Mouse (Mus musculus): ENCODE measurements around the gene Abracl.

Abracl gene

DNA sequence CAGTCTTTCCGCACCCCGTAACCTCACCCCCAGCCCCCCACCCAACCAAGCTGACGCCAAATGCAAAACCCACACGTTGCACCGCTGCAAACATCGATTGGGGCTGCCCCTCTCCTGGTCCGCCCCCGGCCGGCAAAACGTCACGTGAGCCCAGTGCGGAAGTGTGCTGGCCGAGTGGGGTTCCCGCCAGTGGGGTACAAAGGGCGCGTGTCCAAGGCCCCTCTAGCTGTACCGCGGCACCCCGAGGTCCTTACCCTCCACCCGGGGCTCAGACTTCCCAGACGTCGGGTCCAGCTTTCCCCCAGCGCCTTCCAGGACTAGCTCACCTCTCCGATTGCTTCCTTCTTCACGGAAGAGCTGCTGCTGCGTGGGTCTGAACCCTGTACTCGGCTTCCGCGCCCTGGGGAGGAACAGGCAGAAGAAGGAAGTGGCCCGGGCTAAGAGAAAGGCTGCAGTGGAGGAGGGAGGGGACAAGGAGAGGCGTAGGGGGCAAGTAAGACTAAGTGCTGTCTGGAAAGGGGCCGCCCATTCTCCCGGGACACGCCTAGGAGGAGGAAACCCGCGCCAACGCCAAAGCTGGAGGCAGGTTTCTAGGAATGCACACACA lies at the start of gene Abracl:
Gene Abracl (minus strand): TSS at position 548 of the 607 bp plus-strand sequence.
- DNase-seq (ENCODE audit: low read depth, low spot score) = peak; percentile 80

DNA sequence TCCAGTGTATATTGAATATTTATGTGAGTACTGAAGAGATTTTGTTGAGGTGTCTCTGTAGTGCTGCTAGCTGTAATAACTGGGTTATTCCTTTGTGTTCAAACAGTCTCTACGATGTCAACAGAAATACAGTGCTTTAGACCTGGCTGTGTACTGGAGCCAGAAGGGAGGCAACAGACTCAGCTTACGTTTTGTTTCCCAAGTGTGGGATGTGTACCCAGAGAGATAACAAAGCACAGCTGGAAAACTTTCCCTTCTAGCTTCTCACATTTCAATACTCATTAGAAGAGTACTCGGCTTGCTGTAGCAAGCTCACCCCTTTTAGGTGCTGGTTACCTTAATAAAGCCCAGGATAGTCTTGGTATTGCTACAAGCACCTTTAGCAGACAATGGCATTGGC lies 49.8 kb upstream of the Abracl start:
- DNase-seq (ENCODE audit: low read depth, low spot score) = no peak

DNA sequence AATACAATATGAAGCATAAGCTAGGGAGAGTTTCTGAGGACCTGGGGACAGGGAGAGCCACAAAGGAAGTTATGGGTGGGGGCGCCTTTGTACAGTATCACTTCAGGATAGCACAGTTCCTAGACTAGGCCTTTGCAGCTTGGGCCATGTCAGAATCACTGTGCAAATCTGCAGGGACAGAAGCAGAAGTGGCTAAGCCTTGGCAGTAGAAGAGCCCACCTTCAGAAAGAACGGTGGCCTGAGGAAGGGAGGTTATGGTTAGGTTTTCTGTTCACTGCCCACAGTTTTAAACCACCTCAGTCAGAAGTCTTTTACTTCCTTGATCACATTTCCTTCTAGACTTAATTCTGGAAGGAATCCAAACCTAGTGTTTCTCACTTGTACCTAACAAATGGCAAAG lies 47.5 kb upstream of the Abracl start:
- no peak for DNase-seq (ENCODE audit: low read depth, low spot score)

DNA sequence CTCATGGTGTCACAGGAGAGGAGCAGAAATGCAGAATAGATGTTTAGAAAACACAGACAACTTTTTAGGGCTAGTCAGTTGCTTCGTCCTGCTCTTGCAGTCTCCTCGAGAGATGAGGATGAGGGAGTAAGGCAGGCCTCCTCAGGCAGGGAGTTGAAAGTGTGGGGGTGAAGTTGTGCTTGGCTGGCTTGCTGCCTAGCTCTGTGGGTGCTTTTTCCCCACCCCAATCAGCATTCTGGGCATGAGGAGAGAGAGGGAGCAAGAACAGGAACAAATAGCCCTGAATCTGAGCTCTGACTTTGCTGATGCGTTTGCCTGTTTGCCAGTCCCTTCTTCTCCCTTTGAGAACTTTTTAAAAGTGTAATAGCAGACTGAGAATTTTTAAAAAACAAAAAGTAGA lies 47.1 kb upstream of the Abracl start:
- peak; percentile 85 for DNase-seq (ENCODE audit: low read depth, low spot score)

DNA sequence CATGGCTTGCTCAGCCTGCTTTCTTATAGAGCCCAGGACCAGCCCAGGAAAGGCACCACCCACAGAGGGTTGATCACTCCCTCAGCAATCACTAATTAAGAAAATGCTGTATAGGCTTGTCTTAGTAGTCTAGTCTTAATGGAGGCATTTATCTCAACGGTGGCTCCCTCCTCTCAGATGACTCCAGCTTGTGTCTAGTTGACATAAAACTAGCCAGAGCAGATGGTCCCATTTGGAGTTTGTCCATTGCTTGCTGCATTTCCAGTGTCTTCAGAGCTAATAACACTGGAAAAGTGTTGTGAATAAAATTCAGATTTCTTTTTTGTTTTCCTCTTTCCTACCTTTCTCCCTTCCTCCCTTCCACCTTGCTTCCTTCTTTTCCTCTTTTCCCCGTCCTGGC lies 46.5 kb upstream of the Abracl start:
- DNase-seq (ENCODE audit: low read depth, low spot score) = peak; percentile 83

DNA sequence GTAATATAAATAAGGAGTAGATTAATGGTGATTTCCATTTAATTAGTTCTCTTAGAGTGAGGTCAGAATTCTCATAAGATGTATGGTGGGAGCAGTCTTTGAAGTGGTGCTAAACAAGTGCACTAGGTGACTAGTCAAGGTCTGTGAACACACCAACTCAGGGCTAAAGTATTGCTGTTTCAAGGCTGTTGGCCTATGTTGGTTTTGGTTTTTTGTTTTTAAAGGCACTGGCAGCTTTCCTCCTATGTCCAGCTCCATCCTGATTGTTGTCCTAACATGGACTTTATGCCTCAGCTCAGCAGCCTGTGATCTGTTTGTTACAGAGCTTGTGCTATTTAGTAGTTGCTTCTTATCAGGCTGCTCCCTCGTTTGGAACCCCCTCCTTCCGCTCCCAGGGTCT lies 45.8 kb upstream of the Abracl start:
- DNase-seq (ENCODE audit: low read depth, low spot score) = no peak

DNA sequence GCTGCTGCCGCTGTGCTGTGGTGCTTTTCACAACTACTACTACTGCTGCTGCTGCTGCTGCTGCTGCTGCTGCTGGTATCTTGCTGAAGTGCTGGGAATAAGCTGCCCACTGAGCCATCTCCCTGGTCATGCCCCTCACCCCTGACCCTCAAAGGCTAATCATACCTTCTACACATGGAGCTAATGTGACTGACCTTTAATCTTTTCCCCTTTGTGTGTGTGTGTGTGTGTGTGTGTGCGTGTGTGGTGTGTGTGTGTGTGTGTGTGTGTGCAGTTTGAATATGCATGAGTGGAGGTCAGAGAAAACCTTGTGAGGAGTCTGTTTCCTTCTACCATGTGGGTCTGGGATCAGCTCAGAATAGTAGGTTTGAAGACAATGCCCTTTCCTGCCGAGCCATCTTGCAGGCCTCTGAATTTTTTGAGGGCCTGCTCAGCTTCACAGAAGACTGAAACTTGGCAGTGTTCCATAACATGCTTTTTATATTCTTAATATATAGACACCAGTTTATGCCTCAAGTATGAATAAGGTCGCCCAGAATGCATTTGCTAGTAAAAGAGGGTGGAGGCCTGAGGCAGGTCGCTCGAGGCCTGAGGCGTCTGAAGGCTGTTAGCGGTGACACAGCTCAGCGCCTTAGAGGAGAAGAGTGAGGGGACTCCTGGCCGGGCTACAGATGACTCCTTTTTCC lies 44.8 kb upstream of the Abracl start:
- DNase-seq (ENCODE audit: low read depth, low spot score) = no peak

DNA sequence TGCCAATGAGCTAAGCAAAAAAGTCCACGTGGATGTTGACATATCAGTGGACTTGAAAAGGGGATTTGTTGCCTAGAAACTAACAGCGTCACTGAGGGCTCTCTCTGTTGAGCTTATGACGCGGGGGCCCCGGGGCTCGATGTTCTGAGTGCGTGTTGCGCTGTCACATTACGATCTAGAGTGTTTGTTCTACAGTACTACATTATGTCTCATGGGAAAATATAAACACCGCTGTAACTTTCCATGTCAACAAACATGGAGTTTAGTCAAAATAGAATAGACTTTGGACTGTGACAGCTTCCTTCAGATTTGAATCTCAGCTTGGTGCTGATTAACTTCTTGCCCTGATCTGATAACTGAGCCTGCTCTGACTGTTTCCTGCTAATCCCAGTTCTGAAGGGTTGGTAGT lies 42.9 kb upstream of the Abracl start:
- no peak for DNase-seq (ENCODE audit: low read depth, low spot score)

DNA sequence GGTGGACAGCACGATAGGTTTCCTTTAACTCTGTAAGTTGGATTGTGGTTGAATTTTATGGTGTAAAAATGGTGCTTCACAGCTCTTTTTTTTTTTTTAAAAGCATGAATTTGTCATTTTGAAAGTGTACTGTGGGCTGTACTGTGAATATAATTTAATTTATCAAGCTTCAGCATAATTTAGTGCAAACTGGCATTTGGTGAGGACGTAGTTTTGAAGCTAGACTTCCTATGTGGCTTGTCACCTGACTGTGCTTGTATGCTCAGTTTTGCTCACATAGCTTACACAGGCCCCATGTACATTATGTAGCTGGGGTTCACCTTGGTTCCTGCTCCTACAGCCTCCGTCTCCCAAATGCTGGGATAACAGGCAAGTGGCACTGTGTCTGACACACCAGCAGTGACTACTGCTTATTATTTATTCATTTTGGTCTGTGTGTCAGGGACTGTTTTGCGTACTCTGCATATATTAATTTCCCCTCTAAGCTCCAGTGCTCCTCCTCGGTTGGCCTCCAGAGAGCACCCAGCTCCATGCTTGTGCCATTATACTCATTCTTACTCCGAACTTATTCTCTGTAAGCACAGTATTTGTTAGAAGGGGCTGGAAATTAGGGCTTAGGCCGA lies 41.6 kb upstream of the Abracl start:
- no peak for DNase-seq (ENCODE audit: low read depth, low spot score)

DNA sequence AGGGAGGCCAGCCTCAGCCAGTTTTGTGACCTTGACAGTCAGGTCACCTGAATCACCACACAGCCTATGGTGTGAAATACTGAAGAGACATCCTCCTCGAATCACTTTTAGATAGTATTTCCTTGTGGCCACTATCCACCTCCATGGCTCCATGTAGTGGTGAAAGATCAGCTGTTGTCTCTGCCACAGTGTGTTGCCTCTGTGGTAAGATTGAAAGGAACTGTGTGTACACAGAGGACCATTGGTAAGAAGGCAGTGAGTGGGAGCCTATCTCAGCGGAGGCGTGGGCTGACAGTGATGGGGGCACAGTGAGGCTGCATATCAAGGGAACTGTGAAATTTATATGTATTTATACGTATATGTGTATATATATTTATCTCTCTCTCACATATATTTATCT lies 38.4 kb upstream of the Abracl start:
- DNase-seq (ENCODE audit: low read depth, low spot score) = no peak

DNA sequence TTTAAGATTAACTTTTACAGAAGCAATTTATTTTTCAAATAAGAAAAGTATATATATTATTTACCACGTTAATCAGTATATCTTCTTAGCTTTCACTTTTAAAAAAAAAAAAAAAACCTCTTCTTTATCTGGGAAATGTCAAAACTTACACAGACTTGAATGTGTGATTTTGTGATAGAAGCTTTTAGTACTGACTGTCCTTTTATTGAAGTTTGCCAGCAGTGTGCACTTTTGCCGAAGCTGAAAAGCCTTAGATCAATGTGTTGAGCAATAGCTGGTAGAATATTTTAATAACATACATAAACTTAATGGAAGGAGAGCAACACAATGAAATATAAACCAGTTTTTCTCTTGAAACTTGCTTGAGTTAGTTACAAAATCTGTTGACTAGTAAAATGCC lies 37.7 kb upstream of the Abracl start:
- DNase-seq (ENCODE audit: low read depth, low spot score) = no peak

DNA sequence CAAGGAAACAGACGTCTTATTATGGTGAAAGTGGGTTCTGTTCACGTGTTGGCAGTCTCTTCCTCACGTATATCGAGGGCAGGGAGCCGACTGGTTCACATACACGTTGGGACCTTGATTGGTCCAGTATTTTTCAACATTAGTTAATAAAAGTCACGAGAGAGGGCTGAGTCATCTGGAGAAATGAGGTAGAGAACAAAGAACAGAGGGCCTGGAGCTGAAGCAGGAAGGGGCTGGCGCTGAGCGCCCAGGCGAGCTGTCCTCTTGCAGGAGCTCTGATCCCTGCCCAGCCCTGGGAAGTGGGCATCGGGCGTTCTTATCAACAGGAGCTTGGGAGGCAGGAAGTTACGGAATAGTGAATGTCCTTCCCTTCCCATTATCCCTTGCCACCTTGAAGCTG lies 36.7 kb upstream of the Abracl start:
- DNase-seq (ENCODE audit: low read depth, low spot score) = no peak

DNA sequence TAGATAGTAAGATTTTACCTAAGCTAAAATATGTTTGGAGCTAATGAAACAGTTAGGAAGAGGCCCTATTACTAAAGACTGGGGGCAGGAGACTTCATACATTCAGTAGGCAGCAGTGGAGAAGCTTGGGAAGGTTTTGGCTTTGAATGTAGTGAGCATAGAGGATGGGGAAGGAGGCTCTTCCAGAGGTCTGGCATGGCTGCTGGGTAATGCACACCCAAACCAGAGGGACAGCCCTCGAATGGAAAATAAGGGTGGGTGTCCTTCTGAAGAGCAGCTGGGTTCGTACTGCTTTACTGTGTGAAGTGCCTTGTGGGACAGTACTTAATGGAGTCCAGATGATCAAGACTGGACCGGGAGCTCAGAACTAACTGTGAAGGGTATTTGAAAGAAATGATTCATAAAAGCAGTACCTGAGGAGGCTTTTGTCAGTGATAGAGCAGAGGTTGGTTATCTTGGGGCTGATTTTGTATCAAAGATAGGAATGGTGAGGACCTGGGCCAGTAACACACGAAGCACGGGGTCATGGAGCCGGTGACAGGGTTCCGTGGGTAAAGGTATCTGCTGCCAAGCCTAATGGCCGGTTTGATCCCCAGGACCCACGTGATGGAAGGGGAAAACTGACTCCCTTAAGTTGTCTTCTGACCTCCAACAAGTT lies 35.7 kb upstream of the Abracl start:
- DNase-seq (ENCODE audit: low read depth, low spot score) = no peak

DNA sequence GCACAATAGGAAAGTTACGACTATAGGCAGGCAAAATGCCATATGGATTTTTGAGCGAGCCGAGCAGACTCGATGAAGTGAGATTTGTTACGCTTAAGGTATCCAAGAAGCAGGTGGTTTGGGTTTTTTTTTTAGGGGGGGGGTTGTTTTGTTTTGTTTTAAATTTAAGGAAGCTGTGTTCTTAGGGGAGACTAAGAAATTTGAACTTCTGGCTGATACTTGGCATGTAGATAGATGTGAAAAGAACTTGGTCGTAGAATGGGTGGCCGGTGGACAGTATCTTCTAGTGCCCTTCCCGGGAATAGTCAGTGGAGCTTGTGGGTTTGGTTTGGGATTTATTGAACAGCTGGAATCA lies 33.3 kb upstream of the Abracl start:
- no peak for DNase-seq (ENCODE audit: low read depth, low spot score)

DNA sequence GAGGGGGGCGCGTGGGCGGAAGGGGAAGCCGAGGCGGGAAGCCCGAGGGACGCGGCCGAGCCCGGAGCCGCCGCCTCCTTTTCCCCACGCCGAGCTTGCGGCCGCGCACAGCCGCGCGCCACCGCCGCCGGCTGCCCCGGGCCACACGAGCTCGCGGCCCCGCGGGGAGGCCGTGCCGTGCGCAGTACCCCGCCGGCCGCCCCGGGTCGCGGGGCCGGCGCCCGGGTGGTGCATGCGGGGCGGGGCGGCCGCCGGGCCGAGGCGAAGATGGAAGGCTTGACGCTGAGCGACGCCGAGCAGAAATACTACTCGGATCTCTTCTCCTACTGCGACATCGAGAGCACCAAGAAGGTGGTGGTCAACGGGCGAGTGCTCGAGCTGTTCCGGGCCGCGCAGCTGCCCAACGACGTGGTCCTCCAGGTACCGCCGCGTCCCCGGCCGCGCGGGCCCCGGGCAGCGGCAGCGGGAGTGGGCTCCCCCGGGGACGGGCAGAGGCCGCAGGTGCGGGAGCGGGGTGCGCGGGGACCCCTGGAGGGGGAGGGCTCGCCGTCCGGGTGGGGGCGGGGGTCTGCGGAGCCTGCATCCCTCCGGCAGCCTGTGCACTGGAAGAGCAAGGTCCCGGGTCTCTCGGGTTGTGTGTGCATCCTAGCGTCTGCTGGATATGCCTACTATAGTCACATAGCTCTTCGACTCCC lies 32.8 kb upstream of the Abracl start, which contains the start of gene Reps1:
Gene Reps1 (plus strand): TSS at position 166 of the 695 bp plus-strand sequence.
- peak; percentile 47 for DNase-seq (ENCODE audit: low read depth, low spot score)

DNA sequence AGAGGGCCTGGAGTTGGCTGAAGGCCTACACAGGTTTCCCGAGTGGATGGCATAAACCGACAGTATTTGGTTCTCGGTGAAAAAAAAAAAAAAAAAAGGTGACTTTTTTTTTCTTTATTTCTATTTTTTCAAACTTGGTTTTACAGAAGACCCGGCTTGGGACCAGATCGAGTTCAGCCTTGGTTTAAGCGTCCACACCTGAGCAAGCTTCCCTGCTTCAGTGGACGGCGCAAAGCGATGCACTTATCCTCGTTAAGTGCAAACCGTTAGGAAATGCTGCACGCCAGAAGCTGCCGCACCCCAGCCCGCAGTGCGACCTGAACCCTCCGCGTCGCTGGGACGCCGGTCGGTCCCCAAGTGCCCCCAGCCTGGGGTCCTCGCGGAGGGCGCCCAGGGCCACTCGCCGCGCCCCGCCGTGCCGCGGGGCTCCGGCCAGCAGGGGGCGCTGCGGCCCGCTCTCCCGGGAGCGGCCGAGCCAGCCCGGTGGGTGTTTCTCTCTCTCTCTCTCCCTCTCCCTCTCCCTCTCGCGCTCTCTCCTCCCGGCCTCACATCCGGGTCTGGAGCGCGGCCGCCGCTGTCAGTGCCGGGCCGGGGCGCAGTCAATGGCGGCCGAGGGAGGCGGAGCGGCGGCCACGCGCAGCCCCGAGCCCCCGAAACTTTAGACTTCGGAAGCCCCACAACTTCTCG lies 32.1 kb upstream of the Abracl start:
- DNase-seq (ENCODE audit: low read depth, low spot score) = peak; percentile 93

DNA sequence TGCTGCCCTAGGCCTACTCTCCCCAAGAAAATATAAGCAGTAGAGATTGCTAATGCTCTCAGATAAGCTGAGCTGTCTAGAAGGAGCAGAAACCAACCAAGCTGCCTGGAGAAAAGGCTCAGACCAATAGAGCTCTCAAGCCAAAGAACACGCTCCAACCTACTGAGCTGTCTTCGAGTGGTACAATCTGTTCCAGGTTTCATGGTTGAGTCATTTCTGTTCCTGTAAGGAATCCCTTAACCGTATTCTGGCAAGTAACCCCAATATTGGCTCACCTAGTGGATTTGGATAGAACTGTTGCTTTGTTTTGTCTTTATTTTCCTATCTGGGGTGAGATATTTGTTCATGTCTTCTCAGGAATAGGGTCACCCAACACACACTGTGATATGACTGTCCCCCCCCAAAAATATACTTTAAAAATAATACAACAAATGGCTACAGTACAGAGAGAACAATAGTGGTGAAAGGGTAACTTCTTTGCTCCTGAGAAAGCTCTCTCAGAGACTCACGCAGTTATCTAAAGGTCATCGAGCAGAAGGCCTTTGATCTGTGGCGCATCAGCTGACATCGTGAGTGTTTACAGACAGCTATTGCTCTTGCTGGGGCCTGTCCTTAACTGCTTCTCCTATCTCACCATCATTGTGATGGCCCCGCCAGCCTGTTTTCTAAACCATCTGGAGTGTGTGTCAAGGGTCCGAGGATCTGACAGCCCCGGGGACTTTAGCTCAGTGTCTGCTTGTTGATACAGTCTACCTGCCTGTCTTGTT lies 24.5 kb upstream of the Abracl start:
- peak; percentile 22 for DNase-seq (ENCODE audit: low read depth, low spot score)

DNA sequence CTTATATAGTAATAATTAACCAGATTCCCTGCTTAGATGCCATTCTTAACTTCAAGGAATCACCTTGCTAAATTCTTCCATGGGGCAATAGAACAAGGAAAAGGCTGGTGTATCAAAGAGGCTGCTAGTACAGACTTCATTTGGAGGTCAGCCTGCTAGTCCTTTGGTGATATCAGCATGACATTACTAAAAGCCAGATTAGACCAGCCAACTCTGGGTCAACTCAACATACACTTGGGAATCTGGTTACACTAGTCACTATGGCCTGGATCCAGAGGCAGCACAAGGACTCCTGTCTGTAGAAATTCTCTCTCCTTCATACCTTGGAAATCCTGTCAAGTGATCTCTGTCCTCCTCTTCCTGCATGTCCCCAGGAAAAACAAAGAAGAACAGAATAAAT lies 23.3 kb upstream of the Abracl start:
- no peak for DNase-seq (ENCODE audit: low read depth, low spot score)

DNA sequence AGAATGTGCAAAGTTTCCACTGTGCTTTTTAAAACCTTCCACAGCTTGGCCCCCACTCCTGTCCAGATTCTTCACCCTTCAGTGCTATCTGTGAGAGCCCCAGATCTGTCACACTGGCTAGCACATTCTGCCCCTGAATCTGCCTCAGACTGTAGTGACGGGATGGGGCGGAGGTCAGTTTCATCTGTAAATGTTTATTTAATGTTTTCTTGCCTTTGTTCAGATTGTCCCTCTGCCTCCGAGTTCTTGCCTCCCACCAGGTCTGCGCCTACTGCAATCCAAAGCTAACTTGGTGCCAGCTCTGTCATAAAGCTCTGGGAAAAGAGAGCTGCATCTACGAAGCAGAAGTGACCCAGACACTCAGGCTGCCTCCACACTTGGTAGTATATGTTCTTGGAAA lies 13.8 kb upstream of the Abracl start:
- DNase-seq (ENCODE audit: low read depth, low spot score) = peak; percentile 9

DNA sequence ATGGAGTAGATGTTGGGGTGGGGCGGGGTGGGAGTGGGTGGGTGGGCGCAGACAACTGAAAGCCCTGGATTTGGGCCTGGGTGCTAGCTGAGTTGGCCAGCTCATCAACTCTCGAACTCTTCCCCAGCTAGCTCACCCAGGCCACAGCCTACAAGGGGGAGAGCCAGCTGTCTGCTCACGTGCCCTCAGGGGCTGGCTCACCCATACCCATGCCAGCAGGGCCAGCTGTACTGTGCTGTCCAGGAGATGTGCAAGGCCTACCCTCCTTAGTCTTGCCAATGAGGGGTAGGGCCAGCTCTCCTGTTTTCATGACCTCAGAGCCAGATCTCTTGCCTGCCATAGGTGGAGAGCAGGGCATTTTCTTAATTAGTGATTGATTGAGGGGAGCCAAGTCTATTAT lies 11.3 kb upstream of the Abracl start:
- DNase-seq (ENCODE audit: low read depth, low spot score) = no peak

DNA sequence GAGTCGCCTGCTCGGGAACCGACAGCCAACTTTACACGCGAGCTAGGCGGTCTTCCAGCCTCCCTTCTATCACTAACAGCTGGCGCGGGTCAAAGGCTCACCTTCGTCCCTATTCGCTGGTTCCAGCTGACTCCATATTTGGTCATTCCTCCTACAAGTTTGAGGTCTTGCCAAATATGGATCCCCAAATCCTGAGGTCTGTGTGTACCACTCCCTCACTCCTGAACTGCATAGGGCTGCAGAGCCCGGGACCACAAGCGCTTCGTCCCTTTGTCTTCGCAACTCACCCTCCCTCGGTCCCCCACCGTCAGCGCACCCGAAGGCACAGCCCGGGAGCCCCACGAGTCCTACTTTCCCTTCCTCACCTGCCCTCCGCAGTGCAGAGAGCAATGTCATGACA lies 776 bp downstream of the Abracl start:
- peak; percentile 71 for DNase-seq (ENCODE audit: low read depth, low spot score)
